Mouse (Mus musculus): ENCODE data around the gene Abcc8. TPM values are rescaled to one million over a fixed set of nuclear protein-coding genes. Genes with fewer than 3 reads are reported as not detected.

Abcc8 gene
- polyA plus RNA-seq, 1 experiment, result not detected

DNA sequence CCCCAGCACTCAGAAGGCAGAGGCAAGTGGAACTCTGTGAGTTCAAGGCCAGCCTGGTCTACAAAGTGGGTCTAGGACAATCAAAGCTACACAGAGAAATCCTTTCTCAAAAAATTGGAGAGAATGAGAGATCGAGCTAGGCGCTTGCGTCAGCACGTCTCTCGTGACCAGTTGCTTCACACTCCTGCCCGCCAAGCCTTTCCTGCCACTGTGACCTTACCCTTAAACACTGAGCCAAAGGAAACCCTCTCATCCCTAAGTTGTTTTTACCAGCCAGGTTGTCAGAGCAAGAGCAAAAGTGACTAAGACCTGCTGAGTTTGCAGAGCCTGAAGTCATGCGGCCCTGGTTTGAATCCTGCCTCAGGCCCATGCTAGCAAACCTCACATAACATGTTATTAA is 11.9 kb downstream of the Abcc8 start:
- peaks cover 3% of the 10 kb centered on the region; the same call in 1 of the 2 replicates for H3K4me1 ChIP-seq (ENCODE audit: control insufficient read depth, insufficient read depth, low read length)
- no peak overlapping the region for H3K4me3 ChIP-seq (replicated peaks; ENCODE audit: control insufficient read depth, low read depth, low read length)
- no peak for TF ChIP-seq POLR2A (IDR thresholded peaks at IDR 0.05; ENCODE audit: borderline replicate concordance, control insufficient read depth, low read depth, low read length)
- no peak for TF ChIP-seq CTCF (IDR thresholded peaks at IDR 0.05; ENCODE audit: control insufficient read depth, insufficient read depth, low read length)
- WGBS, result 67% methylated on average over 7 of the region's 7 CpGs
- peak overlapping the region; percentile 83 for H3K27ac ChIP-seq (ENCODE audit: control insufficient read depth, insufficient read depth, low read depth, low read length, poor library complexity)

GRCm38 (mm10) chr7:46165876-46166275 is 14.0 kb downstream of the Abcc8 start:
- whole genome bisulfite sequencing, result 88% methylated on average over 11 of the region's 11 CpGs

GRCm38 (mm10) chr7:46162731-46163130 is 17.1 kb downstream of the Abcc8 start:
- 75% methylated on average over 5 of the region's 5 CpGs for WGBS
- Histone ChIP-seq H3K4me3 (replicated peaks; ENCODE audit: control insufficient read depth, low read depth, low read length) (no peak overlapping the region), H3K4me1 (ENCODE audit: control insufficient read depth, insufficient read depth, low read length) (no peaks in the 10 kb centered on the region), H3K27ac (ENCODE audit: control insufficient read depth, insufficient read depth, low read depth, low read length, poor library complexity) (no peak overlapping the region)
- no peak for TF ChIP-seq POLR2A (IDR thresholded peaks at IDR 0.05; ENCODE audit: borderline replicate concordance, control insufficient read depth, low read depth, low read length)
- no peak for TF ChIP-seq CTCF (IDR thresholded peaks at IDR 0.05; ENCODE audit: control insufficient read depth, insufficient read depth, low read length)

More at GRCm38 (mm10) chr7:46165876-46166275, 14.0 kb downstream of the Abcc8 start:
- peaks cover 3% of the 10 kb centered on the region; the same call in 1 of the 2 replicates for H3K4me1 ChIP-seq (ENCODE audit: control insufficient read depth, insufficient read depth, low read length)
- H3K4me3 ChIP-seq (replicated peaks; ENCODE audit: control insufficient read depth, low read depth, low read length), result no peak overlapping the region
- TF ChIP-seq CTCF (IDR thresholded peaks at IDR 0.05; ENCODE audit: control insufficient read depth, insufficient read depth, low read length), result no peak
- no peak for TF ChIP-seq POLR2A (IDR thresholded peaks at IDR 0.05; ENCODE audit: borderline replicate concordance, control insufficient read depth, low read depth, low read length)
- no peak overlapping the region for H3K27ac ChIP-seq (ENCODE audit: control insufficient read depth, insufficient read depth, low read depth, low read length, poor library complexity)

- H3K4me1 ChIP-seq (ENCODE audit: control insufficient read depth, insufficient read depth, low read length), result no peaks in the 10 kb centered on the region
- TF ChIP-seq POLR2A (IDR thresholded peaks at IDR 0.05; ENCODE audit: borderline replicate concordance, control insufficient read depth, low read depth, low read length) (no peak), CTCF (IDR thresholded peaks at IDR 0.05; ENCODE audit: control insufficient read depth, insufficient read depth, low read length) (no peak)
- no peak overlapping the region for H3K4me3 ChIP-seq (replicated peaks; ENCODE audit: control insufficient read depth, low read depth, low read length)
- WGBS, result 77% methylated on average over 11 of the region's 11 CpGs
- H3K27ac ChIP-seq (ENCODE audit: control insufficient read depth, insufficient read depth, low read depth, low read length, poor library complexity), result no peak overlapping the region
Observed at GRCm38 (mm10) chr7:46162132-46162727, 17.6 kb downstream of the Abcc8 start.

GRCm38 (mm10) chr7:46161615-46162014 is 18.2 kb downstream of the Abcc8 start:
- H3K4me1 ChIP-seq (ENCODE audit: control insufficient read depth, insufficient read depth, low read length), result no peaks in the 10 kb centered on the region
- no peak overlapping the region for H3K27ac ChIP-seq (ENCODE audit: control insufficient read depth, insufficient read depth, low read depth, low read length, poor library complexity)
- 44% methylated on average over 3 of the region's 3 CpGs for WGBS
- no peak for TF ChIP-seq CTCF (IDR thresholded peaks at IDR 0.05; ENCODE audit: control insufficient read depth, insufficient read depth, low read length)
- TF ChIP-seq POLR2A (IDR thresholded peaks at IDR 0.05; ENCODE audit: borderline replicate concordance, control insufficient read depth, low read depth, low read length), result no peak
- no peak overlapping the region for H3K4me3 ChIP-seq (replicated peaks; ENCODE audit: control insufficient read depth, low read depth, low read length)

DNA sequence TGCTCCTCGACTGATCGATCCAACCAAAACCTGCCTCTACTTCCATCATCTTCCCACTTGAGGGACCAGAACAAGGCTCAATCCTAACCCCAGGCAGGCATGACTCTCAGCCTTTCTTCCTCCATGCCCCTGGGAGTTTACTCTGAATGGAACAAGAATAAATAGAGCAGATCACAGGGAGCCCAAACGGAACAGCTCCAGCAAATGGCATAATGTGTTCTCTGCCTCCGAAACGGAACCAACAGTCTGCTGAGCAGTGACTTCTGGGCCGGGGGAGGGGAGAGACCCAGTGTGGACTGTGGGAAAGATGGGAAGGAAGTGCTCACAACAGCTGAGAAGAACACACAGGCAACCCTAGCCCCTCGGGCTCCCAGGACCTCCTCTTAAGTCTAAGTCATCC is 22.1 kb downstream of the Abcc8 start:
- no peak overlapping the region for H3K27ac ChIP-seq (ENCODE audit: control insufficient read depth, insufficient read depth, low read depth, low read length, poor library complexity)
- H3K4me3 ChIP-seq (replicated peaks; ENCODE audit: control insufficient read depth, low read depth, low read length), result no peak overlapping the region
- H3K4me1 ChIP-seq (ENCODE audit: control insufficient read depth, insufficient read depth, low read length), result no peaks in the 10 kb centered on the region
- no peak for TF ChIP-seq CTCF (IDR thresholded peaks at IDR 0.05; ENCODE audit: control insufficient read depth, insufficient read depth, low read length)
- no peak for TF ChIP-seq POLR2A (IDR thresholded peaks at IDR 0.05; ENCODE audit: borderline replicate concordance, control insufficient read depth, low read depth, low read length)
- 45% methylated on average over 7 of the region's 7 CpGs for WGBS

- no peak for TF ChIP-seq CTCF (IDR thresholded peaks at IDR 0.05; ENCODE audit: control insufficient read depth, insufficient read depth, low read length)
- Histone ChIP-seq H3K27ac (ENCODE audit: control insufficient read depth, insufficient read depth, low read depth, low read length, poor library complexity) (no peak overlapping the region), H3K4me1 (ENCODE audit: control insufficient read depth, insufficient read depth, low read length) (no peaks in the 10 kb centered on the region), H3K4me3 (replicated peaks; ENCODE audit: control insufficient read depth, low read depth, low read length) (no peak overlapping the region)
- WGBS, result 76% methylated on average over 18 of the region's 18 CpGs
Observed at GRCm38 (mm10) chr7:46154498-46155488, 25.0 kb downstream of the Abcc8 start.

DNA sequence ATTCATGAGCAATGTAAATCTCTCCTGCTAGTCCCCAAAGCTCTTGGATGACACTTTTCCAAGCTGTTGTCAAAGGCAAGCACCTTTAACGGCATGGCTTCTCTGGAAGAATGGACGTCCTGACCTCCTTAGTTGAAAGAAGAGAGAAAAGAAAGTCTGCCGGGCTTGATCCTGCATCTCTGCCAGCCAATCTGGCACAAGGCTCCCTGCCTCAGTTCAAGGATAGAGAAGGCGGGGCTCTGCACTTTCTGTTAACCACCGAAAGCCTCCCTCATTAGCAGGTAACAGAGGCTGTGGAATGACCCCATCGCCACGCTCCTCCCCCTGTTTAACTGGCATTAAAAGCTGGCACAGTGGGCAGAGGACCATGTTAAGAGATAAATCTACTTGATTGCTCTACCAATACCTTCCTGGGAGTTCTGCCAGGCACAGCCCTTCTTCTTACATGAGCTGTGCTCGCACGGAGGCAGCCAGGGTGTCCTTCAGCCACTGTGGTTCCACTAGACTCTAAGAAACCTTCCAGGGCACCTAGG is 26.9 kb downstream of the Abcc8 start:
- Histone ChIP-seq H3K4me1 (ENCODE audit: control insufficient read depth, insufficient read depth, low read length) (no peaks in the 10 kb centered on the region), H3K27ac (ENCODE audit: control insufficient read depth, insufficient read depth, low read depth, low read length, poor library complexity) (no peak overlapping the region), H3K4me3 (replicated peaks; ENCODE audit: control insufficient read depth, low read depth, low read length) (no peak overlapping the region)
- WGBS, result 74% methylated on average over 9 of the region's 9 CpGs
- TF ChIP-seq POLR2A (IDR thresholded peaks at IDR 0.05; ENCODE audit: borderline replicate concordance, control insufficient read depth, low read depth, low read length), result no peak
- no peak for TF ChIP-seq CTCF (IDR thresholded peaks at IDR 0.05; ENCODE audit: control insufficient read depth, insufficient read depth, low read length)

Measured in bone marrow, adult 2 months (tissue).